Mouse (Mus musculus) MEL (cell line): ENCODE data around the gene Plac9a. TPM values are rescaled to one million over a fixed set of nuclear protein-coding genes. Genes with fewer than 3 reads are reported as not detected.
"Not testable (repeated sequence)": the region's sequence is repeated elsewhere in the genome, so short reads cannot be mapped to it uniquely, and the experiment has no call there.

ENCODE experiments used
- DNase-seq: peaks from one replicate; pipeline ENCODE4 v3.0.0; 2011; ENCODE audit warnings: low read depth, low spot score
- H3K27ac ChIP-seq: 2 replicates; pipeline ENCODE4 v1.5.1; 2012; ENCODE audit warnings: low read depth, mild to moderate bottlenecking, control low read depth, low read length, moderate library complexity; ENCODE audit not compliant: control insufficient read depth
- H3K27me3 ChIP-seq, 2 experiments: fragments of 150-350 bp in 1 of 2; sonication (generic) in 1 of 2; 2 replicates each; pipeline ENCODE4 v1.6.1; 2012; ENCODE audit warnings: low read length in 2 of 2, mild to moderate bottlenecking in 2 of 2, improper control_type of control experiment in 1 of 2, moderate library complexity in 1 of 2; ENCODE audit not compliant: insufficient read depth in 2 of 2, control insufficient read depth in 1 of 2
- H3K36me3 ChIP-seq, 2 experiments: 2 replicates each; pipeline ENCODE4 v1.6.1; 2012 to 2014; ENCODE audit warnings: low read length in 2 of 2, improper control_type of control experiment in 1 of 2, inconsistent platforms in 1 of 2, mild to moderate bottlenecking in 1 of 2; ENCODE audit not compliant: insufficient read depth in 2 of 2, control insufficient read depth in 1 of 2
- H3K4me1 ChIP-seq, 2 experiments: fragments of 150-350 bp in 1 of 2; sonication (generic) in 1 of 2; 2 replicates each; pipeline ENCODE4 v1.6.1; 2012; ENCODE audit warnings: low read length in 2 of 2, improper control_type of control experiment in 1 of 2, mild to moderate bottlenecking in 1 of 2; ENCODE audit not compliant: insufficient read depth in 2 of 2, control insufficient read depth in 1 of 2
- H3K4me3 ChIP-seq, 2 experiments: fragments of 150-350 bp in 1 of 2; sonication (generic) in 1 of 2; 2 replicates each; pipeline ENCODE4 v1.5.1; 2012; ENCODE audit warnings: low read depth in 2 of 2, low read length in 2 of 2, mild to moderate bottlenecking in 2 of 2, moderate library complexity in 2 of 2, control low read depth in 1 of 2, improper control_type of control experiment in 1 of 2; ENCODE audit not compliant: control insufficient read depth in 1 of 2, insufficient read depth in 1 of 2
- H3K79me2 ChIP-seq: 2 replicates; pipeline ENCODE4 v1.6.1; 2012; ENCODE audit warnings: mild to moderate bottlenecking, low read length, moderate library complexity; ENCODE audit not compliant: control insufficient read depth, poor library complexity, insufficient read depth
- H3K9ac ChIP-seq: 2 replicates; pipeline ENCODE4 v1.6.1; 2012; ENCODE audit warnings: low read depth, mild to moderate bottlenecking, control low read depth, low read length, moderate library complexity; ENCODE audit not compliant: control insufficient read depth, poor library complexity, severe bottlenecking
- H3K9me3 ChIP-seq: fragments of 150-350 bp; sonication (generic); replicated peaks from 2 replicates; pipeline ENCODE4 v1.6.1; 2012; ENCODE audit warnings: mild to moderate bottlenecking, low read length, improper control_type of control experiment, moderate library complexity; ENCODE audit not compliant: insufficient read depth
- polyA plus RNA-seq, 2 experiments: library from polyadenylated mRNA; stranded (reverse) in 1 of 2; unstranded in 1 of 2; fragments of >175 nt in 1 of 2; fragments of >200 nt in 1 of 2; gene quantifications; 2 replicates each; pipeline versions ENCODE4 v1.2.1 to v1.2.4; 2012; ENCODE audit warnings: low replicate concordance in 2 of 2, low read depth in 1 of 2; ENCODE audit not compliant: insufficient read length in 2 of 2, insufficient read depth in 1 of 2, missing spikeins in 1 of 2
- total RNA-seq: library from RNA; depleted of rRNA; stranded (reverse); fragments of 300-350 nt; gene quantifications from 2 replicates; pipeline ENCODE4 v1.2.3, GENCODE M21; 2012; rRNA removed

Gene Plac9a
- total RNA-seq (not detected in 2 replicates), polyA plus RNA-seq (not detected)

GRCm38 (mm10) chr14:25903000-25903399 is at the start of gene Plac9a:
TSS of gene Plac9a (minus strand) at chr14:25903100.
- not testable (repeated sequence) for H3K27me3 ChIP-seq, H3K9ac ChIP-seq, H3K27ac ChIP-seq, H3K9me3 ChIP-seq, H3K36me3 ChIP-seq, H3K4me1 ChIP-seq, DNase-seq, H3K79me2 ChIP-seq, H3K4me3 ChIP-seq

- H3K27ac ChIP-seq, H3K4me3 ChIP-seq, H3K27me3 ChIP-seq, H3K36me3 ChIP-seq, H3K4me1 ChIP-seq, H3K9me3 ChIP-seq, H3K9ac ChIP-seq, H3K79me2 ChIP-seq, DNase-seq: not testable (repeated sequence)
Observed at GRCm38 (mm10) chr14:25938004-25938403, 35.1 kb upstream of the Plac9a start, which contains the start of gene Cphx1. TSS of gene Cphx1 (plus strand) at chr14:25938304.

- H3K36me3 ChIP-seq, H3K27ac ChIP-seq, DNase-seq, H3K4me3 ChIP-seq, H3K9ac ChIP-seq, H3K27me3 ChIP-seq, H3K79me2 ChIP-seq, H3K9me3 ChIP-seq, H3K4me1 ChIP-seq: not testable (repeated sequence)
Observed at GRCm38 (mm10) chr14:25936867-25937630, 34.1 kb upstream of the Plac9a start.

- not testable (repeated sequence) for H3K4me3 ChIP-seq, H3K9ac ChIP-seq, H3K27ac ChIP-seq, H3K27me3 ChIP-seq, H3K79me2 ChIP-seq, H3K36me3 ChIP-seq, H3K4me1 ChIP-seq, DNase-seq, H3K9me3 ChIP-seq
Observed at GRCm38 (mm10) chr14:25927562-25927881, 24.6 kb upstream of the Plac9a start, which contains the start of gene Tmem254a. TSS of gene Tmem254a (minus strand) at chr14:25927672.

GRCm38 (mm10) chr14:25926814-25927561 is 24.1 kb upstream of the Plac9a start:
- not testable (repeated sequence) for DNase-seq, H3K9ac ChIP-seq, H3K27ac ChIP-seq, H3K36me3 ChIP-seq, H3K4me3 ChIP-seq, H3K9me3 ChIP-seq, H3K79me2 ChIP-seq, H3K4me1 ChIP-seq, H3K27me3 ChIP-seq

- H3K27me3 ChIP-seq, H3K9me3 ChIP-seq, H3K36me3 ChIP-seq, H3K9ac ChIP-seq, H3K4me1 ChIP-seq, H3K27ac ChIP-seq, H3K4me3 ChIP-seq, H3K79me2 ChIP-seq, DNase-seq: not testable (repeated sequence)
Observed at GRCm38 (mm10) chr14:25918427-25919170, 15.7 kb upstream of the Plac9a start.
